Mouse (Mus musculus) C2C12 (cell line): Measurements from ENCODE around the gene Igsf23.

Source experiments
- CTCF ChIP-seq: IDR thresholded peaks from one replicate; pipeline ENCODE4 v1.5.1; 2011; ENCODE audit not compliant: control insufficient read depth, insufficient read depth, insufficient read length
- MAX ChIP-seq: IDR thresholded peaks from one replicate; pipeline ENCODE4 v1.6.1; 2011; ENCODE audit warnings: mild to moderate bottlenecking, control low read depth
- MYOG ChIP-seq: IDR thresholded peaks from one replicate; pipeline ENCODE4 v1.6.1; 2011; ENCODE audit not compliant: control insufficient read depth, insufficient read length; ENCODE audit errors: extremely low read depth
- USF1 ChIP-seq: IDR thresholded peaks from one replicate; pipeline ENCODE4 v1.6.1; 2011; ENCODE audit warnings: low read depth, mild to moderate bottlenecking, control low read depth, moderate library complexity

- no peak for TF ChIP-seq CTCF
- no peak for TF ChIP-seq USF1
- TF ChIP-seq MYOG: no peak
- no peak for TF ChIP-seq MAX
Observed at GRCm38 (mm10) chr7:19911695-19912524, 38.6 kb downstream of the Igsf23 start.
